Mouse (Mus musculus) brain, embryonic 14.5 days (tissue): ENCODE data around the gene Pitpnm2. TPM values are rescaled to one million over a fixed set of nuclear protein-coding genes. Genes with fewer than 3 reads are reported as not detected.

ENCODE experiments used
- DNase-seq: peaks from one replicate; pipeline ENCODE4 v3.0.0-alpha.2; 2011; ENCODE audit warnings: low read depth
- CTCF ChIP-seq: fragments of 200-500 bp; IDR thresholded peaks from 2 replicates; pipeline ENCODE4 v1.5.1; 2012; ENCODE audit warnings: inconsistent platforms, mild to moderate bottlenecking, moderate library complexity, borderline replicate concordance; ENCODE audit not compliant: insufficient read depth, insufficient read length; ENCODE audit errors: extremely low read depth
- POLR2A ChIP-seq: fragments of 200-500 bp; IDR thresholded peaks from 2 replicates; pipeline ENCODE4 v1.6.1; 2012; ENCODE audit warnings: mild to moderate bottlenecking, inconsistent platforms, borderline replicate concordance; ENCODE audit not compliant: poor library complexity, insufficient read depth, insufficient read length, severe bottlenecking; ENCODE audit errors: extremely low read depth
- polyA plus RNA-seq: library from polyadenylated mRNA; depleted of rRNA; stranded (reverse); fragments of >200 nt; gene quantifications from 2 replicates; pipeline ENCODE4 v1.2.3, GENCODE M21; 2012

Gene Pitpnm2
- polyA plus RNA-seq, 1 experiment = 61.2 TPM

- TF ChIP-seq POLR2A = no peak
- no peak for TF ChIP-seq CTCF
Observed at GRCm38 (mm10) chr5:124244449-124244848, 5.1 kb downstream of the Pitpnm2 start.

GRCm38 (mm10) chr5:124243236-124243901, 6.2 kb downstream of the Pitpnm2 start:
- no peak for DNase-seq
- TF ChIP-seq POLR2A (no peak), CTCF (no peak)

More at GRCm38 (mm10) chr5:124244449-124244848, 5.1 kb downstream of the Pitpnm2 start:
- no peak for DNase-seq

DNA sequence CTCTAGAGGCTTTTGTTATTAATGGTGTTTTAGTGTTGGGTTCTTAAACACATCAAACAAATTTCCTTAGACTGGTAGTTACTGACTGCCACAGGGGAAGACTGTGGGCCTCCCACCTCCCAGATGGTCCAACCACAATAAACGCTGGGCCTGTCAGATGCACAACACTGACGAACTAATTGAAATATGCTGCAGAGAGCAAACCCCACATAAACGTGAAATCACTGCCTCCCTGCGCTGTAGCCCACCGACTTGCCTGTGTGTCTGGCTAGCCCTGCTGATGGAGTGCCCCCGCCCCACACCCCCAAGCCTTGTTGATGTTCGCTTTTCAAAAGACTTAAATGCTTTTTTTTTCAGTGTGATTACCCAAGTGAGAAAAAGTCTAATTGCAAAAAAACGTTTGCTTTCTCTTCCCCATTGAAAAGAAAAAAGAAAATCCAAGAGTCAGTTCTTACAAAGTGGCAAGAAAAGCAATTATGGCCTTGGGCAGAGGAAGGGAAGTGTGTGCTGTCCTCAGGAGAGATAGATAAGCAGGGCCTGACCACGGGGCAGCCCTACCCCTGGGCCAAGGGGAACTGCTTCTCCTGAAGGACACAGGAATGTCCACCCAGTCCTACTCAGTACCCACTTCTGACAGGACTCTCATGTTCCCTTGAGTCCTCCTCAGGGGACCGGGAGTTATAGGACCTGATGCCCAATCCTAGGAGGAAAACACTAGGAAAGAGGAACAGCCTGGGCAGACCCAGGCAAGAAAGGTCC, 7.7 kb downstream of the Pitpnm2 start:
- no peak for TF ChIP-seq POLR2A
- no peak for TF ChIP-seq CTCF

DNA sequence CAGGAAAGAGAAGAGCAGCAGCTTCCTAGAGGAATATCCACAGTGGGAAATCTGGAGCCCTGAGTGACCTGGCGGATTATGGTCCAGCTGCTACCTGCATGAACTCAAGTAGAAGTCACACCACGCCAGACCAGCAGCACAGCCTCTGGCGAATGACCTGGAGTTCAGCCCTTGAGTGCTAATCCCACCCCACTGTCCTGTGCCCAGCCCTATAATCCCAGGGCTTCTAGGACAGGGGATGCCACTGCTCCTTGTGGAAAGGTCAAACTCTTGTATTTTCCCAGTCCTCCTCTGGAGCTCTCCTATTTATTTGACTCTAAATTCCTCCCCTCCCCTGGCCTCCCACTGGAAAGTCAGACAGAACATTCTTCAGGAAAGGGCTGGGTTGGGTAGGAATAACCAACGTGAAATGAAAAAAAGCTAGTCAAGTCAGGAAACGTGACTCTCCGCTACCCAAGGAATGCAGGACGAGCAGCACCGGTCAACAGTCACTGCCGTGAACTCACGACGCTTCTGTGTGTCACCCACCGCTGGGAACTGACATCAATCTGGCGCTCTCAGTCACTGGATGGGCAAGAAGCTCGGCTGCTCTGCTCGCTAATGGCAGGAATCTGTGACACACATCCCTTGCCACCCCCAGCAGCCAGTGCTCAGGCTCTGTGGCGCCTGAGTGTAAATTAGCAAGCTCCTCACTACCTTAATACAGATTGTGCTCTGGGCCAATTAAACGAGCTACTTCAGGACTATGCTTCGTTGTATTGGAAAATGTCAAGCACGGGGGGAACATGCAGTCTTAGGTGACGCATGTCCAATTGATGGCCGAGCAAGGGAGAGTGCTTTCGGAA, 8.5 kb downstream of the Pitpnm2 start:
- DNase-seq = peak; percentile 88
- no peak for TF ChIP-seq CTCF
- no peak for TF ChIP-seq POLR2A

More for the DNA sequence above, 7.7 kb downstream of the Pitpnm2 start:
- peak; percentile 83 for DNase-seq

GRCm38 (mm10) chr5:124236180-124236579, 13.4 kb downstream of the Pitpnm2 start:
- no peak for TF ChIP-seq CTCF
- no peak for TF ChIP-seq POLR2A
- DNase-seq = no peak

DNA sequence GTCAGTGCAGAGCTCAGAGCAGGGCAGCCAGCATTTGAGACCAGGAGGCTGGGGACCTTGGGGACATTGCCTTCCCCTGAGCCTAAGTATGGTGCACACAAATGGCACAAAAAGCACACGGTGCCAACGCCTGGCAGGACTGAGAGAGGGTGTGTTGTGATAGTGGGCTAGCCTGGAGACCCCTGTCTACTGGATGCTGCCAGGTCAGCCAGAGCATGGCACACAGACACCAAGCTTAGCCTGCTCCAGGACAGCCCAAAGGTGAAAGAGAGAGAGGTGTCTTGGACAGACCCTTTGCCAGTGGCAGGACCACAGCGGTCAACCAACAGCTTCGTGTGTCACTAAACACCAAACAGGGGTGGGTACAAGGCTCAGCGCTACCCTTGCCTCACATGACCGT, 14.8 kb downstream of the Pitpnm2 start:
- DNase-seq = no peak
- TF ChIP-seq CTCF (no peak), POLR2A (no peak)

GRCm38 (mm10) chr5:124233874-124234661, 15.5 kb downstream of the Pitpnm2 start:
- TF ChIP-seq POLR2A (no peak), CTCF (no peak)
- DNase-seq = no peak

GRCm38 (mm10) chr5:124233144-124233465, 16.5 kb downstream of the Pitpnm2 start:
- no peak for DNase-seq

GRCm38 (mm10) chr5:124232360-124233143, 17.0 kb downstream of the Pitpnm2 start:
- DNase-seq = no peak
- TF ChIP-seq CTCF = no peak
- TF ChIP-seq POLR2A = no peak

More at GRCm38 (mm10) chr5:124233144-124233465, 16.5 kb downstream of the Pitpnm2 start:
- TF ChIP-seq POLR2A (no peak), CTCF (no peak)

GRCm38 (mm10) chr5:124230461-124230860, 19.1 kb downstream of the Pitpnm2 start:
- TF ChIP-seq CTCF (no peak), POLR2A (no peak)
- no peak for DNase-seq
